Mouse (Mus musculus) left cerebral cortex, adult 11 months (tissue): Measurements from ENCODE around the gene Sugt1.
A peak's percentile ranks its signal among the peaks of the same experiment; 100 is the strongest.

Experiments used
- DNase-seq: peaks from one replicate; pipeline ENCODE4 v3.0.0; 2022; ENCODE audit warnings: low spot score

Sugt1 gene

DNA sequence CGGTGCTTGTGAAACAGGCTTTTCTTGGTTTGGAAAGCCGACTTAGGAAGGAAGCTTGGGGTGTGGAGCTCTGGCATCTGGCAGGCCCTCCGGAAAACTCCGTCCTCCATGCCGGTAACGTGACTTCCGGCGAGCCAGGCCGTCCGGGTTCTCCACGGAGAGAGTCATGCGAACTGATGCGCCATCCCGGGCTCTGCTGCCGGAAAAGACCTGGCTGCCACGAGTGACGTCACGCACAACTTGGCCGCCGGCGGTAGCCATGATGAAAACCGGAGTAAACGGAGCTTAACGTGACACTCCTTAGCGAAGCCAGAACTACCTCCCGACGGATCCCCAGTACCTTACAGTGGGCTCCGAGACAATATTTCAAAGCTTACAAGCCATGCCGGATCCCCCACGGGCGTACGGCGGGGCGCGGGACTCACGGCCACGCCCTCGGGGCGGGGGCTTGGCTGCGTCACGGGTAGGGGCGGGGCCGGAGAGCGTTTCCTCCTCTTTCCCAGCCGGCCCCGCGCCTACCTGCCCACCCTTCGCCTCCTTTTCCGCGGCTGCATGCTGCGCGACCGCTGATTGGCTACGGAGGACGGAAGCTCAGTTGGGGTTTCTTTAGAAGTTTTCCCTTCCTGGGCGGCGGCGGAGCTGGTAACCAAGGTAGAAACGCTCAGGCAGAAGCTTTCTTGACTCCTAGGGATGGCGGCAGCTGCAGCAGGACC, at the start of gene Sugt1:
Sugt1 (plus strand) TSS at position 553 of the 713 bp plus-strand sequence.
- DNase-seq = peak; percentile 95

DNA sequence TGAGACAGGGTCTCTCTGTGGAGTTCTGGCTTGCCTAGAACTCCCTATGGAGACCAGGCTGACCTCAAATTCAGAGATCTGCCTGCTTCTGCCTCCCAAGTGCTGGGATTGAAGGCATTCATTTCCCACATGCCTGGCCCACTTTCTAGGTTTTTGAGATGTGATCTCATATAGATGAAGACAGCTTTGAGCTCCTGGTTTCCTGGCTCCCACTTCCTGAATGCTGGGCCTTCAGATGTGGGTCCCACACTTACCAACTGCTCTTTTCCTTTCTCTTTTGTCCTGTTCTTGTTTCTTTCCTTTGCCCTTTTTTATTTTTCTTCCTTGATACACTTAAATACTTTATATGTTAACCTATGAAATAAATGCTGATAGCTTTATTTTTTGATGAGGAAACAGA, 49.6 kb upstream of the Sugt1 start:
- no peak for DNase-seq

DNA sequence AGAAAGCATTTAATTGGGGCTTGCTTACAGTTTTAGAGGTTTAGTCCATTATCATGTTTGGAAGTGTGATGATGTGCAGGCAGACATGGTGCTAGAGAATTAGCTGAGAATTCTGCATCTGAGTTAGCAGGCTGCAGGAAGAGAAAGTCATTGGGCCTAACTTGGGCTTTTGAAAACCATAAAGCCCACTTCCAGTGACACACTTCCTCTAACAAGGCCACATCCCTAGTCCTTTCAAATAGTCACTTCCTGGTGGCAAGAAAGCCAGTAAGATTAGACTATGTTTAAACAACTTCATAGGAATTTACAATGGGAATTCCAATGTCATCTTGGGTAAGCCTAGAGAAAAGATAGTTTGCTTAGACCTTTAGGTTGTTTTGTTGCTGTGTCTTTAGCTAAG, 45.9 kb upstream of the Sugt1 start:
- DNase-seq = no peak

DNA sequence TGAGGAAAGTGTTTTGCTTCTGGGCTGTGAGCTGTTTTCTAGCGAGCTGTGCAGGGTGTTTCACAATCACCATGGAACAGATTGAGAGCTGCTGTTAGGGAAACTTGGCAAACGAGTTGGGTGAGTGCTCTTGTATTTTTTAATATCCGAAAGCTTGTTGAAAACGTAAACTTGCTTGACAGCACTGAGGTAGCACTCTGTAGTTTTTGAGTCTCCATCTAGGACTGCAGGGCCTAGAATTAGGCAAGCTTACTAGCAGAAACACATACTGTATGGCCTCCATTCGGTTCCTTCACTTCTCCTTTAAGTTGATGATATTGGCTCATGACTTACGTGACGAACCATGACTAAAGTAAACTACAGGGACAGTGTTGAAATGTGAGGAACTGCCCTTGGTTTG, 38.1 kb upstream of the Sugt1 start:
- no peak for DNase-seq

DNA sequence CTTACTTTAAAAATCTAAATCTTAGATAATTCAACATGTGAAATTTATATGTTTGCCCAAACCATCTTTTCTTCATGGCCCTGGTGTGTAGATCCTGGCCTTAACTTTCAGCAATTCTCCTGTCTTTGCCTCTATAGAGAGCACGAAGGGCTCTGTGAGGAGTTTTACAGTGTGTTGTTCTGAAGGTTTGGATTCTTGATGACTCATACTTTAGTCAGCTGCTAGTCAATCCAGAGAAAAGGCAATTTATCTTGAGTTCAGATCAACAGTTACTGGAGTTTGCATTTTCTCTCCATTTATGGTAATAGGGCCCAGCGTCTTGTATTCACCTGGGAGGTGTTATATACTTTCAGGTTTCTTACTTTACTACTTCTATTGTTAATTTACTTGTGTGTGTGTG, 35.6 kb upstream of the Sugt1 start:
- DNase-seq = no peak

DNA sequence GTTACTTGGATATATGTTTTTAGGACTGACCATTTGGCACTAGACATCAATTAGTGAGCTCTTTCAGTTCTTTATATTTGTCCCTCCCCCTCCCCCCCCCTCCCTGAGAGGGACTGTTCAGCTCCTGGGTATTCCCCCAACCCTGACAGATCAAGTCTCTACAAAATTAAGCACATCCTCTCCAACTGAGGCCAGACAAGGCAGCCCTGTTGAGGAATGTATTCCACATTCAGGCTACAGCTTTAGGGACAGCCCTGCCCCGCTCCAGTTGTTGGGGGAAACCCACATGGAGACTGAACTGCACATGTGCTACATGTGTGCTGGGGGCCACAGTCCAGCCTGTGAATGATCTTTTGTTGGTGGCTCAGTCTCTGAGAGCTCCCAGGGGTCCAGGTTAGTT, 34.6 kb upstream of the Sugt1 start:
- DNase-seq = no peak

DNA sequence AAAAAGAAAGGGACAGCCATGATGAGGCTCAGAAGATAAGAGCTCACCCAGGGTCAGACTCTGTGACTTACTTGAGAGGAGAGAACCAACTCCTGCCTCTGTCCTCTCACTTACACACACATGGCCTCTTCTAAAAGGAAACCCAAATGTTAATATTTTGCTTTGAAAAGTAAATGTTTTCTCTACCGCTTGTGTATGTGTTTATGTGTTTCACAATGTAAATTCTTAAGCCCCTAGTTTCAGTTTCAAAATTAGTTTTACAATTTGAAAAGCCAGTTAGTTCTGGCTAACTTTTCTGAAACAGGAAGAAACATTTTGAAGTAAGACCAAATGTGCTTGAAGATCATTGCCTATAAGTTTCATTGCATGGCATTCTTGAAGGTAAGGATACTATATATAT, 29.7 kb upstream of the Sugt1 start:
- no peak for DNase-seq

DNA sequence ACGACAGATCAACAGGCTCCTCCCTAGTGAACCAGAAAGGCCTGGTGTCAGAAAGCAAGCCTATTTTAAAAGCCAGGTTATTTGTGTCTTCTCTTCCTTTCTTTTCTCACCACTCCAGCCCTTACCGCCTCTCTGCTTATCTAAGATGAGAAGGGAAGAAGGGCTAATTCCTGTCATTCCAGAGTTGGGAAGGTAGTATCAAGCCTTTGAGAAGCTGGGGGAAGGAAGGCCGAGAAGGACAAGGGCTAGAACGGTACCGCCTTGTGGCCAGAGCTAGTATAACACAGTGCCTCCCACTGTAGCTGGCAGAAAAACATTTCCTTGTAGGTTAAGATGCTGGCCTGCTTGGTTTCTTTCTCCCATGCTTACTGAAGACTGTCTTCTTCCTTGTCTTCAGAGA, 24.7 kb upstream of the Sugt1 start:
- no peak for DNase-seq

DNA sequence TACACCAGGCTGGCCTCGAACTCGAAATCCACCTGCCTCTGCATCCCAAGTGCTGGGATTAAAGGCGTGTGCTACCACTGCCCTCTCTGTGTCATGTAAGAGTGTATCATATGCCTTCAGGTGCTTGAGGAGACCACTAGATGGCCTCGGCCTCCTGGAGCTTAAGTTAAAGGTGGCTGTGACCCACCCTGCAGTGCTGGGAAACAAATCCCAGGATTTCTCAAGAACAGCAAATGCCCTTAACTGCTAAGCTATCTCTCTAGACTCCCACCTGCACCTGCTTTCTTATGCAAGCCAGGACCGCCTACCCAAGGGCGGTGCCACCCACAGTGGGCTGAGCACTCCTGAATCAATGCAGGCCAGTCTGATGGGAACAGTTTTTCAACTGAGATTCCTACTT, 22.7 kb upstream of the Sugt1 start:
- DNase-seq = no peak

DNA sequence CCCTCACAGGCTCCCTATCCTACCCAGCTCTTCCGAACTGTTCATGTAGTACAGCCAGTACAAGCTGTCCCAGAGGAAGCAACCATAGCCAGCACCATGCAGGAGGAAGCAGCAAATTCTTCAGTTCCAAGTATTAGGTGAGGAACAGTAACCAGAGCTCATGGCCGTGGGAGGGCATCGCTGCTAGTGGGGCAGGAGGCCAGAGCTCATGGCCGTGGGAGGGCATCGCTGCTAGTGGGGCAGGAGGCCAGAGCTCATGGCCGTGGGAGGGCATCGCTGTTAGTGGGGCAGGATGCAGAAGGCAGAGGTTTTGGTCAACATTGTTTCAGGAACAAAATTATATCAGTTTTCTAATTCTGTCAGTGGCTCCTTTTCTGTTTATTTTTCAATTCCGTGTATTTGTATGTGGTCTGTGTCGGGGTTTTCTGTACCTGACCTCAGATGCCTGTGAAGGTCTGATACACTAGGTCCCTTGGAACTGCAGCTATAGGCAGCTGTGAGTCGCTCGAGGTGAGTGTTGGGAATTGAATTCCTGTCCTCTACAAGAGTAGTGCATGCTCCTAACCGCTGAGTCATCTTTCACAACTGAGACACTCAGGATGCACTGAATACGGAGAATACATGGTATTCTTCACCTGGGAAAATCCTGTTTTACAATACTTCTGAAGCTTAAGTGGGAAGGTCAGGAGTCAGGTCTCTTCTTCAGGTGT, 13.9 kb upstream of the Sugt1 start:
- no peak for DNase-seq

DNA sequence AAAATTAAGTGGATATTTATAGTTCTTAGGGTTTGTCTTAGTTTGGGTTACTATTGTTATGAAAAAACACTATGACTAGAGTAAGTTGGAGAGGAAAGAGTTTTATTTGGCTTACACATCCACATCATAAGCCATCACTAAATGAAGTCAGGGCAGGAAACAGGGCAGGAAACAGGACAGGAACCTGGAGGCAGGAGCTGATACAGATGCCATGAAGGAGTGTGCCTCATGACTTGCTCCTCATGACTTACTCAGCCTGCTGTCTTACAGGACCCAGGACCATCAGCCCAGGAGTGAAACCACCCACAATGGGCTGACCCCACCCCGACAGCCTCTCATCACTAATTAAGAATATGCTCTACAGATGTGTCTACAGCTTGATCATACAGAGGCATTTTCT, 13.1 kb upstream of the Sugt1 start:
- no peak for DNase-seq

DNA sequence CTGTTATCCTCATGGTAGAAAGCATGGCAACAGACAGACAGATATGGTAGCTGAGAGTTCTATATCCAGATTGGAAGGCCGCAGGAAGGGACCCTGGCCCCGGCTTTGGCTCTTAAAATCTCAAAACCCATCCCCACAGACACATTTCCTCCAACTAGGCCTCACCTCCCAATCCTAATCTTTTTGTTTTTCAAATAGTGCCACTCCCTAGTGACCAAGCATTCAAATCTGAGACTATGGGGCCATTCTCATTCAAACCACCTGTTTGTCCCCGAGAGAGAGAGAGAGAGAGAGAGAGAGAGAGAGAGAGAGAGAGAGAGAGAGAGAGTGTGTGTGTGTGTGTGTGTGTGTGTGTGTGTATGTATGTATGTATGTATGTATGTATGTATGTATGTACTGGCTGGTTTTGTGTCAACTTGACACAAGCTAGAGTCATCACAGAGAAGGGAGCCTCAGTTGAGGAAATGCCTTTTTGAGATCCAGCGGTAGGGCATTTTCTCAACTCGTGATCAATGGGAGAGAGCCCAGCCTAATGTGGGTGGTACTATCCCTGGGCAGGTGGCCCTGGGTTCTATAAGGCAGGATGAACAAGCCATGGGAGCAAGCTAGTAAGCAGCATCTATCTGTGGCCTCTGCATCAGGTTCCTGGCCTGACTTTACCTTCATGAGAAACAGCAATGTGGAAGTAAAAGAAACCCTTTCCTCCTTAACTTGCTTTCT, 3.8 kb upstream of the Sugt1 start:
- DNase-seq = no peak

DNA sequence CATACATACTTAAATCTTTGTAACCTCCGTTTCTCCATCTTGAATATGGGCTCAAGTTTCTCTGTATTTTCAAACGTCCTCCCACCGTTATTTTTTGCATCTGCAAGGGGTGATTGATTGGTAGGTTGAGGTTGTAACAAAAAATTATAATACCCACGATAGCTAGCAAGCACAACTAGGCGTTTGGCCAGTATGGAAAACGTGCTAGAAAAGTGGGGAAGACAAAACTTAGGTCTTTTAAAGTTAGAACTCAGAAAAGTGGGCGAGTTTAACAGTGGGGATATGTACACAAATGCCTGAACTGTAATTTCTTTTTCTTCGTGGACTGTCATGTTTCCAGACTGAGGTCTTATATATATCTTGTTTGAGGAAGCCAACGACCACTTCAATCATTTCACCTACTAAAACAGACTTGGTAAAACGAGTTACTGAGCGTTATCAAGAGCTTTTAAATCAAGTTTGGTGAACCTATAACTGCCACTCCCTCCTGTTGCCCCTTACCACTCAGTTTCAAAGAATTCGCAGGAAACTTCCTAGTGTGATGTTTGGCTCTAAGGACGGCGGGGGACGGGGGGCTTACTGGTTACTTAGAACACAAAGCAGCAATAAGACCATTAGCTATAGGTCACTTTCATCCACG, 872 bp upstream of the Sugt1 start:
- DNase-seq = no peak

DNA sequence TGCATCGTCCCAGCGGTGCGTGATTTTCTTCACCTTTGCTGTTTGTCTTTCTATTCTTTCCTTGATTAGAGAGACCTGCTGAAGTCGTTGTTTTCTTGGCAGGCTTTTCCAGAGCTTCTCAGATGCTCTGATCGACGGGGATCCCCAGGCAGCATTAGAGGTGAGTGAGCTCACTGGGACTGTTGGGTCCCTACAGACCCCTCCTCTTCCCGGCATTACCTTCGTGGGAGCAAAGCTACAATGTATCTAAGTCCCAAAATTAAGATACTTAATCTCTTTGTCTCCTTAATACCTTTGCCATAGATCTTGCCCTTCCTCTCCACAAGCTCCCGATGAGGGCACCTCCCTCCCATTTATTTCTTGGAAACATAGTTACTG, 350 bp downstream of the Sugt1 start:
- no peak for DNase-seq

DNA sequence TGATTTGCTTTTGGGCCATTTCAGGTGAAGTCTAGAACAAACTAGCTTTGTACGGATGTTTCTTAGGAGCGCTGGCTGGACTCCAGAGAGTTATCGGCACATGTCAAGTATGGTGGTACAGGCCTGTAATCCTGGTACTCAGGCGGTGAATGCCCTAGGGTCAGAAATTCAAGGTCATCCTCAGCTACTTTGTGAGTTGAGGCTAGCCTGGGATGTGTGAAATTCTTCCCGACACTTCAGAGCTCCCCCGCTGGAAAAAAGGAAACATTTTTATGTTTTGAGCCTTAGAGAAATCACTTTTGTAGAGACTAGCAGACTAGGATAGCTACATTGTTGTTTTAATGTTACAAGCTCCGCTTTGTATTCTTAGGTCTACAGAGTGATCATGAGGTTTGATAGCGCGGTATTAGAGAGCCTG, 1.1 kb downstream of the Sugt1 start:
- no peak for DNase-seq

DNA sequence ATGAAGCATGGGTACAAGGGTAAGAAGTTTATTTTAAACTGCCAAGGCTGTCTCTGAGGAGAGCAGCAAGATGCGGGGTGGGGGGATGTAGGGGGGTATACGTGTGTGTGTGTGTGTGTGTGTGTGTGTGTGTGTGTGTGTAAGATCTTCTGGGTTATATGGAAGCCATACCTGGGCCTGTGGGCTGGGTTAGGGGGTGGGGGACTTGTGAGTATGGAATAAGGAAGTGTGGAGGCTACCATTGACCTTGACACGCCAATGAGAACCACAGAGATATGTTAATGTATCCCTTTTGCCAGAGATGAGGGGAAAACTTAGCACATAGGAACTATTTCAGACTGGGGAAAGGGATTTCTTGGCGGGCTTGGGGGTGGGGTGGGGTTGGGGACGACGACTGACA, 1.9 kb downstream of the Sugt1 start:
- no peak for DNase-seq

DNA sequence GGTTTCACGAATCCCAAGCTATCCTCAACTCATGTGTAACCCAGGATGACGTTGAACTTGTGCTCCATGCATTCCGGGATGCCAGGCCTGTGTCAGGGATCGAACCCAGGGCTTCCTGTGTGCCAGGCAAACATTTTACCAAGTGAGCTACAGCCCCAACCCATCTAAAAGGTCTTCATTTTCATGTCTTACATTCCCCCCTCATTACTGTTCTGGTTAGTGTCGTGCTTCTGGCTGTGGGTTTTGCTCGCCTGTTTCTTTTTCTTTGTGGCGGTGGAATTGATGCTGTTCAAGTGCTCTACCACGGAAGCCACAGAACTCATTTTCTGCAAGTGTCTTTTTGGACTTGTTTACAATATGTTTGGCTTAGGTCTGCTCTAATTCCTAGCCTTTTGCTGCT, 3.4 kb downstream of the Sugt1 start:
- no peak for DNase-seq

DNA sequence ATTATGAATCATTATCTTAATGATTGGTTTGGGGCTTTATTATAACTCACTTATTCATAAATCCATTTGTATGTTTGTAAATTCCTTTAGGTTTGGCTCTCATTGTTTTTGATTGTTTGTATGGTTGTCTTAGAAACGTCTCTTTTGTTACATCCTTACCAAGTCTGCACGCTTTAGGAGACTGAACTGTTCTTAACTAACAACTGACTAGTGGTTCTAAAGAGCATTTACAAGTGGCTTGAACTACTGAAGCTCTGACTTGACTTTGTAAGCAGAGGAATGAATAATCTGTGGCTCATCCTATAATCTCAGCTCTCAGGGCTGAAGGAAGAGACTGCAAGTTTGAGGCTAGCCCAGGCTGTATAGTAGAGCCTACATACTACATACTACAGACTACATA, 4.1 kb downstream of the Sugt1 start:
- no peak for DNase-seq

DNA sequence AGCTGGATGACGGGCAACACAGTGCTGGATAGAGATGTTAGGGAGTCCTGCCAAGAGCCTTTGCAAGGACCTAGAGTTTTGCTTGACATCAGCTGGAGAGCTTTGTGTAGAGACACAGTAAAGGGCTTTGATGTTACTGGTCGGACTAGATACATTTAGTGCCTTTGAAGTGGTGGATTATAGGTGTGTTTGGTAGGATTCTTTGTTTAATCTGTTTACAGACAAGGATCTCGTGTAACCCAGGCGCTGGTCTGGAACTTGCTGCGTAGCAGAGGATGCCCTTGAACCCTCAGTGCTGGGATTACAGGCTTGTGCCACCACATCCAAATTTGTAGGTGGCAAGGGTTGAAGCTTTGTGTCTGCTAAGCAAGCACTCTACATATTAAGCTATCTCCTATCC, 6.6 kb downstream of the Sugt1 start:
- DNase-seq = no peak

DNA sequence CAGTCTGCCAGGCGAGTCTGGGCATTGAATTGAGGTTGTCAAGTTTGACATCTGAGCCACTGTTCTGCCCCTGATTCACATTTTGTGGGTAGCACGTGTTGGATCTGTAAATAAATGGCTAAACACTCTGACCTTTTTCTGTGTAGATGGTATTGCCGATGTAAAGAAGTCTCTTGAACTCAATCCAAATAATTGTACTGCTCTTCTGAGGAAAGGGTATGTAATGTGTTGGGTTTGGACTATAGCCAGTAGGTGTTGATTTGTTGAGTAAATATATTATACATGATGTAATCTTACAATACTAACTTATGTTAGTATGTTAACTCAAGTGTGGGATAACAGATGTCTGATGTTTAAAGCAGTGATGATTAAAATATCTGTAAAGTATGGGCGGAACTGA, 9.1 kb downstream of the Sugt1 start:
- no peak for DNase-seq

DNA sequence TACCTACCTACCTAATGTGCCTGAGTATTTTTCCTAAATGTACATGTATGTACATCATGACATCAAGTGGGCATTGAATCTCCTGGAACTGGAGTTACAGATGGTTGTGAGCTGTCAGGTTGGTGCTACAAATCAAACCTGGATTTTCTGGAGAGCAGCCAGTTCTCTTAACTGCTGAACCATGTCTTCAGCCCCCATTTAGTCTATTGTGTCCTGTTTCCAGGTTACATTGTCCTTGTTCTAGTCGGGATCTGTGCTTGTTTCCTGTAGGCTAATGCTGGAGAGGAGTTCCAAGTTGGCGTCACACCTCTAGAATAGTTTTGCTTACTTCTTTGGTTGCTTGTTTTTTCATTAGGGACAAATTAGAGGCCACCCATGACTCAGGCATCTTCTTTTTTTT, 18.4 kb downstream of the Sugt1 start:
- no peak for DNase-seq

DNA sequence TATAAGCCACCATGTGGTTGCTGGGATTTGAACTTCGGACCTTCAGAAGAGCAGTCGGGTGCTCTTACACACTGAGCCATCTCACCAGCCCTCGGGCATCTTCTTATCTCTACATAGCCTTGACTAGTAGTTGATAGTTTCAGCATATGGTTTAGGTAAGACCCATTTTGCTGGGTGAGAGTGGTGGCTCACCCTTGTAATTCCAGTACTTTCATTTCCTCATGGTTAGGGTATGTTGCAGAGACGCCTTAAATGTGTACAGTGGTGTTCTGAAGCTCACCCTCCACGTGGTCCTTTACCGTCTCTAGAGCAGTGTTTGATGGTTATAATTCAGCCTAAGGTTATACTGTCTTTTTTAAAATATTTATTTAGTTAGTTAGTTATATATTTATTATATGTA, 18.9 kb downstream of the Sugt1 start:
- DNase-seq = no peak

DNA sequence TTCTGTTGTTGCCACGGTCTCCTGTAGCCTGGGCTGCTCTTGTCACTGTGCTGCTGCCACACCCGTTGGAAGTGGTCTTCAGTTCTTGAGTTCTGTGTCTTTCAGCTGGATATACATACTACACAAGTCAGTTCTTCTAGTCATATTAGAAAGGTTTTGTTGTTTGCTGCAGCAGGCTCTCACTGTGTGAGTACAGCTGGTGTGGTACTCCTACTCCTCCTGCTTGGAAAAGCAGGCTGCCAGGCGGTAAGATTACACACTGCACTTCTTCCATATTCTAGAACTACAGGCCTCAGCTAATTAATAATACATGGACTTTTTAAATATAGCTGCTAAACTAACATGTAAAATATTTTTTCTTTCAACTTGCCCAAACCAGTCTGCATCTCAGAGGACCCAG, 19.4 kb downstream of the Sugt1 start:
- no peak for DNase-seq
